Mouse (Mus musculus): ENCODE results near the gene Cotl1. TPM values are rescaled to one million over a fixed set of nuclear protein-coding genes. Genes with fewer than 3 reads are reported as not detected.

The Cotl1 gene
- polyA plus RNA-seq, 1 experiment: 144 TPM

DNA sequence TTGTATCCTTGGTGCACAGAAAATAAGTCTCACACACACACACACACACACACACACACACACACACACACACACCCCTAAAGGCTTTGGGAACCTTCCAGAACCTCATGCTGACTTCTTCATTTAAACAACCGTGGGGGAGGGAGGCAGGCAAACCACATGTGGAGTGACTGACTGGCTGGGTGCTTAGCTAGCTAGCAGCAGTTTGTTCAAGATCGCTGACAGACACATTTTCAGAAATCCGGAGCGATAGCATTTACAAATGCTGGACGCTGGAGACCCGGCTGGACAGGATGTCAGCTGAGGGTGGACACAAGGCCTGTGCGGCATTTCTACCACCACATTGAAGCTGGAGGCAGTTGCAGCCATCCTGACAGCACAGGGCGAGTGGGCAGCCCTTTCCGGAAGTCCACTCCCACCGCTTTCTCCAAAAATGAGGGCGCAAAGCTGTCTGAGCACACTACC, 15.5 kb downstream of the Cotl1 start:
- Histone ChIP-seq H3ac (ENCODE audit: control insufficient read depth, insufficient read length) (no peak overlapping the region), H3K4me2 (ENCODE audit: low read depth) (no peak overlapping the region), H3K36me3 (ENCODE audit: control insufficient read depth, insufficient read depth) (no peaks in the 10 kb centered on the region), H3K27me3 (ENCODE audit: control insufficient read depth, insufficient read depth, insufficient read length) (no peaks in the 10 kb centered on the region), H3K4me3 (no peak overlapping the region), H3K79me2 (ENCODE audit: control insufficient read depth, insufficient read depth) (peaks cover 22% of the 10 kb centered on the region)
- TF ChIP-seq SRF (IDR thresholded peaks at IDR 0.05; ENCODE audit: control insufficient read depth, insufficient read length, low read depth) (no peak), REST (IDR thresholded peaks at IDR 0.05; ENCODE audit: insufficient read depth, insufficient read length) (no peak), POLR2AphosphoS2 (IDR thresholded peaks at IDR 0.05; ENCODE audit: insufficient read length, low read depth) (no peak), USF1 (IDR thresholded peaks at IDR 0.05; ENCODE audit: low read depth) (no peak), E2F4 (IDR thresholded peaks at IDR 0.05; ENCODE audit: insufficient read depth) (no peak)

- H3K4me3 ChIP-seq: no peak overlapping the region
- H3ac ChIP-seq (ENCODE audit: control insufficient read depth, insufficient read length): no peak overlapping the region
- H3K79me2 ChIP-seq (ENCODE audit: control insufficient read depth, insufficient read depth): peaks cover 20% of the 10 kb centered on the region
- TF ChIP-seq TCF3 (IDR thresholded peaks at IDR 0.05; ENCODE audit: insufficient read length, low read depth): no peak
- TF ChIP-seq CEBPB (IDR thresholded peaks at IDR 0.05; ENCODE audit: insufficient read depth, poor library complexity, severe bottlenecking): no peak
- no peak for TF ChIP-seq SRF (IDR thresholded peaks at IDR 0.05; ENCODE audit: control insufficient read depth, insufficient read length, low read depth)
- no peak for TF ChIP-seq USF1 (IDR thresholded peaks at IDR 0.05; ENCODE audit: low read depth)
- TF ChIP-seq POLR2A (IDR thresholded peaks at IDR 0.05; ENCODE audit: insufficient read length, low read depth): no peak
- no peak for TF ChIP-seq TCF12 (IDR thresholded peaks at IDR 0.05; ENCODE audit: insufficient read depth, poor library complexity, severe bottlenecking)
- TF ChIP-seq MYOD1 (IDR thresholded peaks at IDR 0.05; ENCODE audit: control insufficient read depth in 1 of 3, insufficient read length in 2 of 3, low read depth in 2 of 3): no peak
- TF ChIP-seq E2F4 (IDR thresholded peaks at IDR 0.05; ENCODE audit: insufficient read depth): no peak
- TF ChIP-seq POLR2AphosphoS2 (IDR thresholded peaks at IDR 0.05; ENCODE audit: insufficient read length, low read depth): no peak
- TF ChIP-seq REST (IDR thresholded peaks at IDR 0.05; ENCODE audit: insufficient read depth, insufficient read length): no peak
- TF ChIP-seq MYOG (IDR thresholded peaks at IDR 0.05; ENCODE audit: control insufficient read depth in 1 of 3, insufficient read depth in 1 of 3, insufficient read length in 2 of 3, low read depth in 2 of 3): no peak
- no peaks in the 10 kb centered on the region for H3K27me3 ChIP-seq (ENCODE audit: control insufficient read depth, insufficient read depth, insufficient read length)
- no peaks in the 10 kb centered on the region for H3K36me3 ChIP-seq (ENCODE audit: control insufficient read depth, insufficient read depth)
- H3K4me2 ChIP-seq (ENCODE audit: low read depth): no peak overlapping the region
Observed at GRCm38 (mm10) chr8:119824100-119824499, 16.2 kb downstream of the Cotl1 start.

DNA sequence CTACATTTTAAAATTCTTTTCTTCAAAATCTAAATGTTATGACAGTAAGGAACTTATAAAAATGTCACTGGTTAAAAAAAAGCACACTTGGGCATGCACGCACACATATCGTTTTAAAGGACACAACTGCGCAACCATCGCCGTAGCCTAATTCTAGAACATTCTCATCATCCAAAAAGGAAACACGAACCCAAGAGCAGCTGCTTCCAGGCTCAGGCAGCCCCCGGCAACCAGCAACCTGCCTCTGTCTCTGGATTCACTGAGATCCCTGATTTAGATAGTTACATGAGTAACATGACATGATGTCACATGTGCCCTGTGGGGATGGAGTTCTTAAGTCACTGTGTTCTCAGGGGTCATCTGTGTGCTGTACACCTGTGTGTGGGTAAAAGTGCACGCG, 17.1 kb downstream of the Cotl1 start:
- no peaks in the 10 kb centered on the region for H3K36me3 ChIP-seq (ENCODE audit: control insufficient read depth, insufficient read depth)
- no peak overlapping the region for H3K4me2 ChIP-seq (ENCODE audit: low read depth)
- peak in 1 of 3 experiments; percentile 37 for TF ChIP-seq MYOG (IDR thresholded peaks at IDR 0.05; ENCODE audit: control insufficient read depth in 1 of 3, insufficient read depth in 1 of 3, insufficient read length in 2 of 3, low read depth in 2 of 3)
- TF ChIP-seq MAX (IDR thresholded peaks at IDR 0.05; ENCODE audit: low read depth): no peak
- H3K4me3 ChIP-seq: no peak overlapping the region
- peaks cover 14% of the 10 kb centered on the region for H3K79me2 ChIP-seq (ENCODE audit: control insufficient read depth, insufficient read depth)
- no peaks in the 10 kb centered on the region for H3K27me3 ChIP-seq (ENCODE audit: control insufficient read depth, insufficient read depth, insufficient read length)
- no peak overlapping the region for H3ac ChIP-seq (ENCODE audit: control insufficient read depth, insufficient read length)

GRCm38 (mm10) chr8:119821691-119822090, 18.7 kb downstream of the Cotl1 start:
- Histone ChIP-seq H3K4me2 (ENCODE audit: low read depth) (no peak overlapping the region), H3K4me3 (no peak overlapping the region), H3K36me3 (ENCODE audit: control insufficient read depth, insufficient read depth) (no peaks in the 10 kb centered on the region), H3K79me2 (ENCODE audit: control insufficient read depth, insufficient read depth) (peaks cover 10% of the 10 kb centered on the region), H3ac (ENCODE audit: control insufficient read depth, insufficient read length) (no peak overlapping the region), H3K27me3 (ENCODE audit: control insufficient read depth, insufficient read depth, insufficient read length) (no peaks in the 10 kb centered on the region)
- TF ChIP-seq POLR2A (IDR thresholded peaks at IDR 0.05; ENCODE audit: insufficient read length, low read depth) (no peak), CEBPB (IDR thresholded peaks at IDR 0.05; ENCODE audit: insufficient read depth, poor library complexity, severe bottlenecking) (no peak), MYOD1 (IDR thresholded peaks at IDR 0.05; ENCODE audit: control insufficient read depth in 1 of 3, insufficient read length in 2 of 3, low read depth in 2 of 3) (no peak), MAX (IDR thresholded peaks at IDR 0.05; ENCODE audit: low read depth) (no peak), TCF12 (IDR thresholded peaks at IDR 0.05; ENCODE audit: insufficient read depth, poor library complexity, severe bottlenecking) (no peak), TCF3 (IDR thresholded peaks at IDR 0.05; ENCODE audit: insufficient read length, low read depth) (no peak), USF1 (IDR thresholded peaks at IDR 0.05; ENCODE audit: low read depth) (no peak), REST (IDR thresholded peaks at IDR 0.05; ENCODE audit: insufficient read depth, insufficient read length) (no peak), E2F4 (IDR thresholded peaks at IDR 0.05; ENCODE audit: insufficient read depth) (no peak), MYOG (IDR thresholded peaks at IDR 0.05; ENCODE audit: control insufficient read depth in 1 of 3, insufficient read depth in 1 of 3, insufficient read length in 2 of 3, low read depth in 2 of 3) (no peak)

GRCm38 (mm10) chr8:119819976-119820375, 20.4 kb downstream of the Cotl1 start:
- TF ChIP-seq TCF12 (IDR thresholded peaks at IDR 0.05; ENCODE audit: insufficient read depth, poor library complexity, severe bottlenecking) (no peak), POLR2AphosphoS2 (IDR thresholded peaks at IDR 0.05; ENCODE audit: insufficient read length, low read depth) (no peak), SRF (IDR thresholded peaks at IDR 0.05; ENCODE audit: control insufficient read depth, insufficient read length, low read depth) (no peak), POLR2A (IDR thresholded peaks at IDR 0.05; ENCODE audit: insufficient read length, low read depth) (no peak), MAX (IDR thresholded peaks at IDR 0.05; ENCODE audit: low read depth) (no peak), TCF3 (IDR thresholded peaks at IDR 0.05; ENCODE audit: insufficient read length, low read depth) (no peak), CEBPB (IDR thresholded peaks at IDR 0.05; ENCODE audit: insufficient read depth, poor library complexity, severe bottlenecking) (no peak), MYOG (IDR thresholded peaks at IDR 0.05; ENCODE audit: control insufficient read depth in 1 of 3, insufficient read depth in 1 of 3, insufficient read length in 2 of 3, low read depth in 2 of 3) (peak in 1 of 3 experiments; percentile 9)
- H3K27me3 ChIP-seq (ENCODE audit: control insufficient read depth, insufficient read depth, insufficient read length): no peaks in the 10 kb centered on the region
- peaks cover 5% of the 10 kb centered on the region for H3K36me3 ChIP-seq (ENCODE audit: control insufficient read depth, insufficient read depth)
- H3ac ChIP-seq (ENCODE audit: control insufficient read depth, insufficient read length): no peak overlapping the region
- H3K4me2 ChIP-seq (ENCODE audit: low read depth): peak overlapping the region; percentile 15
- H3K79me2 ChIP-seq (ENCODE audit: control insufficient read depth, insufficient read depth): peaks cover 10% of the 10 kb centered on the region
- H3K4me3 ChIP-seq: no peak overlapping the region

All from myocyte (in vitro differentiated cells).